Mouse (Mus musculus) heart, postnatal 0 days (tissue): ENCODE data around the gene Atg9b. TPM values are rescaled to one million over a fixed set of nuclear protein-coding genes. Genes with fewer than 3 reads are reported as not detected.
A peak's percentile ranks its signal among the peaks of the same experiment; 100 is the strongest.

ENCODE experiments used
- ATAC-seq: fragments of 200-750 bp; cut with Nextera tagmentation; 2 replicates; pipeline ENCODE4 v1.8.0; 2017; ENCODE audit warnings: low read depth, moderate number of reproducible peaks, moderate library complexity; ENCODE audit not compliant: insufficient read depth
- DNase-seq: peaks from one replicate; pipeline ENCODE4 v3.0.0-alpha.2; 2016; ENCODE audit warnings: low spot score
- H3K27ac ChIP-seq: fragments of 300-500 bp; sonication (generic); 2 replicates; pipeline ENCODE4 v1.5.1; 2014; ENCODE audit warnings: low read depth, mild to moderate bottlenecking
- H3K27me3 ChIP-seq: fragments of 300-500 bp; sonication (generic); 2 replicates; pipeline ENCODE4 v1.6.1; 2014; ENCODE audit warnings: low read length, mixed read lengths; ENCODE audit not compliant: control insufficient read depth, insufficient read depth
- H3K36me3 ChIP-seq: fragments of 300-500 bp; sonication (generic); replicated peaks from 2 replicates; pipeline ENCODE4 v1.6.1; 2014; ENCODE audit warnings: low read length, mixed read lengths; ENCODE audit not compliant: control insufficient read depth, insufficient read depth
- H3K4me1 ChIP-seq: fragments of 300-500 bp; sonication (generic); 2 replicates; pipeline ENCODE4 v1.6.1; 2014; ENCODE audit warnings: antibody characterized with exemption; ENCODE audit not compliant: control insufficient read depth, insufficient read depth
- H3K4me2 ChIP-seq: fragments of 300-500 bp; sonication (generic); 2 replicates; pipeline ENCODE4 v1.6.1; 2014; ENCODE audit warnings: low read depth, mild to moderate bottlenecking, low read length, moderate library complexity
- H3K4me3 ChIP-seq: fragments of 300-500 bp; sonication (generic); 2 replicates; pipeline ENCODE4 v1.5.1; 2014; ENCODE audit warnings: low read depth, low read length
- H3K9ac ChIP-seq: fragments of 300-500 bp; sonication (generic); replicated peaks from 2 replicates; pipeline ENCODE4 v1.6.1; 2014; ENCODE audit warnings: low read depth, low read length, mixed read lengths
- H3K9me3 ChIP-seq: fragments of 300-500 bp; sonication (generic); replicated peaks from 2 replicates; pipeline ENCODE4 v1.6.1; 2016; ENCODE audit warnings: low read length; ENCODE audit not compliant: control insufficient read depth
- CTCF ChIP-seq: IDR thresholded peaks from 2 replicates; pipeline ENCODE4 v1.5.1; 2016; ENCODE audit warnings: antibody characterized with exemption, control low read depth, low read depth
- EP300 ChIP-seq: IDR thresholded peaks from 2 replicates; pipeline ENCODE4 v1.6.1; 2016; ENCODE audit warnings: antibody characterized with exemption, low read depth
- WGBS: fragments of 180-500 bp; shearing (Covaris S2); extraction: QIAGEN DNeasy Blood & Tissue Kit; methylation state at CpG from one replicate; pipeline ENCODE4 v1.1.7; 2014; 5-methylcytosine and 5-hydroxymethylcytosine counted together
- polyA plus RNA-seq: library from polyadenylated mRNA; unstranded; fragments of >200 nt; fragmentation: Nextera tagmentation; extraction: Ambion mirVana; gene quantifications from 2 replicates; pipeline ENCODE4 v1.2.1, GENCODE M21; 2015
- total RNA-seq: library from RNA; depleted of rRNA; stranded (reverse); fragments of >200 nt; gene quantifications from 2 replicates; pipeline ENCODE4 v1.2.3, GENCODE M21; 2014; ENCODE audit warnings: low replicate concordance

Gene Atg9b
- total and polyA plus RNA-seq, 2 experiments from 2014 or later: 0.15 to 0.34 TPM

DNA sequence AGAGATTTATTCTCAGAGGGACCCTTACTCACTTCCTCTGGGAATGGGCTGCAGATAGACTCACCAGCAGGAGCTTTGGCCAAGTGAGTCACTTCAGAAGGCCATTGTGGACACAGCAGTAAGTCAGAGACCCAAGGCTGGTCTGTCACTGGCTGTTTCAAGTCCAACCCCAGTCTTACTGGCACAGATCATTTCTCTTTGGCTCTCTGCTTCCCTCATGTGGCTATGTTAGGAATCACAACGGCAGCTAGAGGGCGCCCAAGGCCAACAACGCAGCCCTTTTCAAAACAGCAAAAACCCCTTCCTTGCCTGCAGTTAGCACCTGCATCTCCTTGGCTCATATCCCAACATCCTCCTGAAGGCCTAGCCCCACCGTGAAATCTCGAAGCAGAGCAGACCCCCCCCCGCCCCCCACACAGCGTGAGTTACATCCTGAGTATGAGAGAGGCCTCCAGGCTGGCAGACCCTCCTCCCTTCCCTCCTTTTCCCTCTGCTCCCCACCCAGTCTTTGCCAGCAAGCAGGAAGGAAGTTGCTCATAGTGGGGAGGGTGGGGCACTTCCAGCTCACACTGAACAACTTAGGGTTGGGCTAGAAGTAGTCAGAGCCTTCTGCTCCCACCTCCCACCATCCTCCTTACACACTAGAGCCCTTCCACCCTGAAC, 31.0 kb downstream of the Atg9b start:
- DNase-seq (peak; percentile 87), ATAC-seq (peak; percentile 62)
- Histone ChIP-seq H3K27ac (peak overlapping the region; percentile 61), H3K36me3 (no peaks in the 10 kb centered on the region), H3K9me3 (no peaks in the 10 kb centered on the region), H3K4me3 (no peak overlapping the region), H3K27me3 (no peaks in the 10 kb centered on the region), H3K4me1 (0 out of 2 replicates have a peak, but pooled peaks cover 2% of the 10 kb centered on the region), H3K4me2 (no peak overlapping the region), H3K9ac (no peak overlapping the region)
- WGBS: 4% methylated on average over 7 of the region's 7 CpGs
- TF ChIP-seq CTCF (peak; percentile 100), EP300 (0 out of 2 replicates have a peak, but pooled peaks have one; percentile 29)

DNA sequence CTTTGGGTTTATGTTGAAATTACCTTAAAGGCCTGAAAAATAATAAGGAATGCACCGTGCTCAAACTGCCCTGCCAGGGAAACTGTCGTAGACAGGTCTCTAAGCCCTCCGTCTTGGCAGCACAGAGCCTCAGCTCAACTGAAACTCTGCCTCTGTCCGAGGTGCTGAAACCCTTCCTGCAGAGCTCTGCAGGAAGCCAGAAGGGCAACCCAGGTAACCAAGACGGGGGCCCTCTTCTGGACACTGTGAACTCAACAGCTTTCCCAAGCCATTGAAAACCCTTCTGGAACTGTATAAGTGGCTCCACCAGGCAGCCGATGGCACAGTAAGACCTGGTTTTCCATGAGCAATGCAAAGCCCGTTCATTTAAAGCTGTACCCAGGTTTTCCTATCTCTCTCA, 34.5 kb downstream of the Atg9b start:
- Histone ChIP-seq H3K4me2 (no peak overlapping the region), H3K9me3 (no peaks in the 10 kb centered on the region), H3K36me3 (no peaks in the 10 kb centered on the region), H3K4me3 (no peak overlapping the region), H3K27ac (no peak overlapping the region), H3K9ac (no peak overlapping the region), H3K27me3 (no peaks in the 10 kb centered on the region), H3K4me1 (peaks cover 8% of the 10 kb centered on the region)
- WGBS: 5% methylated on average over 7 of the region's 7 CpGs
- ATAC-seq (peak; percentile 47), DNase-seq (peak; percentile 93)
- TF ChIP-seq EP300 (0 out of 2 replicates have a peak, but pooled peaks have one; percentile 37), CTCF (peak; percentile 83)

DNA sequence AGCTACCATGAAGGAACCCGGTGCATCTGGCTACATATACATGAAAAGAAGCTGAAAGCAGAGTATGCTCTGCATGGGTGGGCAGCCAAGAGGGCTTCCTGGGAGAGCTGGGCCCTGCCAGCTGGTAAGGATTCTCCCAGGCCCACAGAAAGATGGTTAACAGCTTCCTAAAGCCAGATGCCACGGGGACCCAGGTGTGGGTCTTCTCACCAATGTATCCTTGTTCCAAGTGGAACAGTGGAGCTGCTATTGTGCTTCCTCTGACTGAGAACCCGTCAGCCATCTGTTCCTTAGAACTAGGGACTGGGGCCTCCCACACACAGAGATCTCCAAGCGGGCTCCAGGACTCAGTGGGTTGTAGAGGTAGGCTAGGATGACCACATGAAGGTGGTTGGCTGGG, 35.2 kb downstream of the Atg9b start:
- H3K4me2 ChIP-seq: no peak overlapping the region
- H3K4me3 ChIP-seq: no peak overlapping the region
- DNase-seq (no peak), ATAC-seq (no peak)
- no peak for TF ChIP-seq CTCF
- no peak for TF ChIP-seq EP300
- no peak overlapping the region for H3K27ac ChIP-seq
- H3K9me3 ChIP-seq: no peaks in the 10 kb centered on the region
- 61% methylated on average over 4 of the region's 4 CpGs for WGBS
- H3K27me3 ChIP-seq: no peaks in the 10 kb centered on the region
- H3K9ac ChIP-seq: no peak overlapping the region
- no peaks in the 10 kb centered on the region for H3K36me3 ChIP-seq
- H3K4me1 ChIP-seq: peaks cover 11% of the 10 kb centered on the region

DNA sequence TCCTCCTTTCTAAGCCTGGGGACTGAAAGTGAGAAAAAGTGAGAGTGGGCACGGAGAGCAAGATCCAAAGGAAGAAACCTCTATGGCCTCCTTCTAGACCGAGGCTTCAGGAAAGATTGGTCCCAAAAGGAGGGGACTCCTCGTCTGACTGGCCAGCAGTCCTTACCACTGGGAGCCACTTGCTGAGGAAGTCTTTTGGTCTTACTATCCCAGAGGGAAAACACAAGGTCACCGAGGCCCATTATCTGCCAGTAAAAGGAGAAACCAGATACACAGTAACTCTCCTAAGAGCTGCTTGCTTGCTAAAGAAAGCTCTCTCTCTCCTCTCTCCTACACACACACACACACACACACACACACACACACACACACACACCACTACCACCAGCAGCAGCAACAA, 38.6 kb downstream of the Atg9b start:
- Histone ChIP-seq H3K27me3 (no peaks in the 10 kb centered on the region), H3K4me2 (peak overlapping the region; percentile 79)
- ATAC-seq: no peak

DNA sequence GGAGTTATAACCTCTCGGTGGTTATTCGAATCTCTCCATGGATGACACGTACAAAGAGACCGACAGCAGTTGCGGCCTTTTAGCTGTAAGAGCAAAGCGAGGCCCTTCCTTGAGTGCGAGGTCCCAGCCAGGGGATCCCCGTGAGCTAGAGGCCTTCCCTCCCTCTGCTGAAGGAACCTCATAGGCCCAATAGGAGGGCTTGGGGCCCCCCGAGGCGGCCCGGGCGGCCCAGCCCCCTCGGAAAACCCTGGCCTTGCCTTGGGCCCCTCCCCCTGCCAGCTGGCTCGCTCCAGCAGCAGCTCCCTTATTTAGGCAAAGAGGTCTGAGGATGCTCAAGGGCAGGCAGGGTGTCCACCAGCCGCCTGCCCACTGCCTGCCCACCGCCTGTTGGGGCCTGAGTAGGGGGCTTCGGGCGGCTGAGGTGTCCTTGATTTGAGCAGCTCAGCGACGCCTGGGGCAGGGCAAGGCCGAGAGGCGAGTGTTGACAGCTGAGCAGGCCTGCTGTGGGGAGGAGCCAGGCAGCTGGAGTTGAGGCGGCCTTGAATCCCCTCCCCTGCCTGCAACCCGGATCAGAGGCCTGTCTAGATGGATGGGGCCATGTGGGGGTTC, 39.6 kb downstream of the Atg9b start:
- TF ChIP-seq EP300: peak; percentile 93
- TF ChIP-seq CTCF: no peak; the same call in 1 of the 2 replicates
- Histone ChIP-seq H3K4me2 (peak overlapping the region; percentile 79), H3K9ac (peak overlapping the region; percentile 95), H3K27ac (peak overlapping the region; percentile 98), H3K9me3 (no peaks in the 10 kb centered on the region), H3K27me3 (no peaks in the 10 kb centered on the region), H3K4me1 (peaks cover 31% of the 10 kb centered on the region), H3K4me3 (peak overlapping the region; percentile 81), H3K36me3 (peaks cover 4% of the 10 kb centered on the region; the same call in 1 of the 2 replicates)
- ATAC-seq: peak; percentile 68
- peak; percentile 91 for DNase-seq
- 6% methylated on average over 24 of the region's 24 CpGs for WGBS

More for the DNA sequence above, 38.6 kb downstream of the Atg9b start:
- H3K9ac ChIP-seq: peak overlapping the region; percentile 95; the same call in 1 of the 2 replicates
- no peaks in the 10 kb centered on the region for H3K36me3 ChIP-seq
- no peaks in the 10 kb centered on the region for H3K9me3 ChIP-seq
- DNase-seq: no peak
- H3K4me1 ChIP-seq: peaks cover 27% of the 10 kb centered on the region
- no peak overlapping the region for H3K4me3 ChIP-seq
- peak overlapping the region; percentile 98 for H3K27ac ChIP-seq
- 20% methylated on average over 4 of the region's 4 CpGs for WGBS
- TF ChIP-seq EP300 (no peak), CTCF (no peak)
